Mouse (Mus musculus) heart, adult 2 months (tissue): ENCODE results near the gene Arhgef2.

Experiments
- CTCF ChIP-seq: fragments of 200-600 bp; IDR thresholded peaks from 2 replicates; pipeline ENCODE4 v1.8.1; 2022; ENCODE audit warnings: antibody characterized with exemption, mild to moderate bottlenecking, moderate library complexity
- EP300 ChIP-seq: fragments of 200-500 bp; IDR thresholded peaks from 2 replicates; pipeline ENCODE4 v1.6.1; 2011; ENCODE audit warnings: low read depth, low read length, control low read depth; ENCODE audit not compliant: insufficient read depth

GRCm38 (mm10) chr3:88572835-88573234 is 32.9 kb upstream of the Arhgef2 start:
- TF ChIP-seq CTCF (no peak), EP300 (no peak)
